Mouse (Mus musculus) limb, embryonic 14.5 days (tissue): ENCODE results near the gene 2200002J24Rik. TPM values are rescaled to one million over a fixed set of nuclear protein-coding genes. Genes with fewer than 3 reads are reported as not detected.

Source experiments
- ATAC-seq: fragments of 200-750 bp; cut with Nextera tagmentation; 2 replicates; pipeline ENCODE4 v1.8.0; 2017; ENCODE audit warnings: low read depth, moderate number of reproducible peaks, moderate TSS enrichment; ENCODE audit not compliant: low FRiP score
- DNase-seq: peaks from one replicate; pipeline ENCODE4 v3.0.0-alpha.2; 2015; ENCODE audit warnings: low spot score
- H3K27ac ChIP-seq: fragments of 300-500 bp; sonication (generic); replicated peaks from 2 replicates; pipeline ENCODE4 v1.5.1; 2014; ENCODE audit warnings: low read depth, mild to moderate bottlenecking, low read length, moderate library complexity, mixed read lengths
- H3K27me3 ChIP-seq: fragments of 300-500 bp; sonication (generic); 2 replicates; pipeline ENCODE4 v1.6.1; 2014; ENCODE audit warnings: low read length, mixed read lengths; ENCODE audit not compliant: control insufficient read depth, insufficient read depth
- H3K36me3 ChIP-seq: fragments of 300-500 bp; sonication (generic); 2 replicates; pipeline ENCODE4 v1.6.1; 2014; ENCODE audit warnings: mild to moderate bottlenecking, low read length, moderate library complexity, mixed read lengths; ENCODE audit not compliant: control insufficient read depth, insufficient read depth
- H3K4me1 ChIP-seq: fragments of 300-500 bp; sonication (generic); 2 replicates; pipeline ENCODE4 v1.6.1; 2014; ENCODE audit warnings: antibody characterized with exemption, low read length, mixed read lengths; ENCODE audit not compliant: control insufficient read depth, insufficient read depth
- H3K4me2 ChIP-seq: fragments of 300-500 bp; sonication (generic); replicated peaks from 2 replicates; pipeline ENCODE4 v1.6.1; 2014; ENCODE audit warnings: low read depth, mild to moderate bottlenecking, low read length, moderate library complexity; ENCODE audit not compliant: severe bottlenecking
- H3K4me3 ChIP-seq: fragments of 300-500 bp; sonication (generic); replicated peaks from 2 replicates; pipeline ENCODE4 v1.5.1; 2014; ENCODE audit warnings: low read length
- H3K9ac ChIP-seq: fragments of 300-500 bp; sonication (generic); 2 replicates; pipeline ENCODE4 v1.6.1; 2014; ENCODE audit warnings: mild to moderate bottlenecking, low read depth, low read length, moderate library complexity; ENCODE audit not compliant: severe bottlenecking
- H3K9me3 ChIP-seq: fragments of 300-500 bp; sonication (generic); 2 replicates; pipeline ENCODE4 v1.6.1; 2016; ENCODE audit warnings: low read length; ENCODE audit not compliant: control insufficient read depth
- POLR2A ChIP-seq: fragments of 200-500 bp; IDR thresholded peaks from 2 replicates; pipeline ENCODE4 v1.8.0; 2012; ENCODE audit warnings: inconsistent platforms, mild to moderate bottlenecking, moderate library complexity, borderline replicate concordance; ENCODE audit not compliant: insufficient read depth, insufficient read length; ENCODE audit errors: extremely low read depth
- WGBS: fragments of 180-500 bp; shearing (Covaris S2); extraction: QIAGEN DNeasy Blood & Tissue Kit; methylation state at CpG from one replicate; pipeline ENCODE4 v1.1.7; 2014; 5-methylcytosine and 5-hydroxymethylcytosine counted together
- polyA plus RNA-seq, 2 experiments: library from polyadenylated mRNA; depleted of rRNA in 1 of 2; stranded (reverse) in 1 of 2; unstranded in 1 of 2; fragments of >200 nt; fragmentation: Nextera tagmentation in 1 of 2; extraction: Ambion mirVana in 1 of 2; gene quantifications; 2 replicates each; pipeline versions ENCODE4 v1.2.1 to v1.2.3; 2012 to 2014

The 2200002J24Rik gene
- polyA plus RNA-seq (2012; rRNA removed), result 0.44 TPM in 1 of 2 replicates, not detected in the other
- polyA plus RNA-seq (2014; fragmentation: Nextera tagmentation; extraction: Ambion mirVana), result 0.51 TPM in 1 of 2 replicates, not detected in the other

DNA sequence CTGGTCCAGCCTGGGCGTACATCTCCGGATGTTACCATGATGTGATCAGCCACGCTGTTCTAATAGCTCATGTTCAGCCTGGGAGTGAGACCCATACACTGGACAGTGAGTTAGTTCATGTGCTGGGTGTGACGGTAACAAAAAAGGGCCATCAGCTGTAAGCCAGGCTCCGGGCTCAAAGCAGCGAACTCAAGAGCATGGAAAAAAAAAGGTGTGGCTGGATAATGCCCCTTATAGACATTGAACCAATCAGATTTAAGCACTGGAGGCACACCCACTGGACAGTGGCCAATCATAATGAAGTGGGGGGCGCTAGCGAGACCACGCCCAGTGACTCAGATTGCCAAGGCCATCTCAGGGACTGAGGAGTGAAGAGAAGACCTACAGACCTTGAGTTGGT, at the start of gene 2200002J24Rik:
2200002J24Rik (plus strand) TSS at position 338 of the 400 bp plus-strand sequence.
- no peak within 1 kb of the TSS for H3K4me2 ChIP-seq
- no peaks in the 10 kb centered on the region for H3K36me3 ChIP-seq
- no peaks in the 10 kb centered on the region for H3K27me3 ChIP-seq
- H3K9me3 ChIP-seq, result no peaks in the 10 kb centered on the region
- no peak within 1 kb of the TSS for H3K4me3 ChIP-seq
- no peaks in the 10 kb centered on the region for H3K4me1 ChIP-seq
- no peak for ATAC-seq
- WGBS, result 31% methylated on average over 9 of the region's 9 CpGs
- no peak within 1 kb of the TSS for H3K27ac ChIP-seq
- no peak within 1 kb of the TSS for H3K9ac ChIP-seq
- no peak for TF ChIP-seq POLR2A
- no peak for DNase-seq

DNA sequence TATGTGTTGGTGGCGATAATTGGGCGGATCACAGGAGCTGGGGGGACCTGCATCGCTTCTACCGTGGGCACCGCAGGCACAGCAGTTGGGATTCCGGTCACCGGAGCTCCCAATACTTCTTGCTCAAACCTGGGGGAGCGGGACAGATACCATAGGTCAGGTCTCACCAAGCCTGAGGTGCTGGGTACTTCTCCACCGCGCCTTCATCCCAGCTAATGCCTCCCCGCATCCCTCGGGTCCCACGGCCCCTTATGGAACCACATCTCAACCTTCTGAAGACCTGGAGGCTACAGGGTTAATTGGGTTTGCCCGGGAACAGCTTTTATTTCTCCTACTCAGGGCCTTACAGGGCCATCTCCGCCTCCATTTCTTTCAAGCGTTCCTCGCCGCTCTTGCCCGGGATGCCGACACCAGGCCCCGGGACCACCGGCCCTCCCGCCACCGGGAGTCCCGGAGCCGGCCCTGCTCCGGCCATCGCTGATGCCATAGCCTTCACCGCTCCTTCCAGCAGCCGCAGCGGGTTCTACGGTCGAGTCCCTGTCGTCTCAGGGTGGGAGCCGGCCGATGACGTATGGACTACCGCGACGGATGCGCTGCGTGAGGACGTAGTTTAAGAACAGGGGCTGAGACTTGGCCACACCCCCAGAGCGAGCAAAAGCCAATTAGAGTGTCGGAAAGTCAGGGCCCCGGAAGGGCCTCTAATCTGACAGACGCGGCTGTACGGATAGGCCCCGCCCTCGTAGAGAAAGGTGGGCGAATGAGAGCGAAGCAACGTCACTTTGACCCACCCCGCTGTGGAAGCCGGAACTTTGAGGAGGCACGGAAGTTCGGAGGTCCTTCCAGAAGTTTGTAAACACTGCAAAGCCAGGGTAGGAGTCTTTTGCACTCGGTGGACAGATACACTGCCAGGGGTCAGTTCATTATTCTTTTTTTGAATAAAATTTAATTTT, 48.9 kb upstream of the 2200002J24Rik start, which contains the start of gene Rbm42:
Rbm42 (minus strand) TSS at position 727 of the 950 bp plus-strand sequence.
- peak within 1 kb of the TSS; percentile 15; the same call in 1 of the 2 replicates for H3K27ac ChIP-seq
- H3K36me3 ChIP-seq, result peaks cover 45% of the 10 kb centered on the region
- 2% methylated on average over 59 of the region's 59 CpGs for WGBS
- TF ChIP-seq POLR2A, result peak; percentile 51; the same call in 1 of the 2 replicates
- peak within 1 kb of the TSS; percentile 88 for H3K4me3 ChIP-seq
- peaks cover 8% of the 10 kb centered on the region; the same call in 1 of the 2 replicates for H3K4me1 ChIP-seq
- peak; percentile 99 for ATAC-seq
- peak within 1 kb of the TSS; percentile 92 for H3K4me2 ChIP-seq
- DNase-seq, result peak; percentile 99
- no peaks in the 10 kb centered on the region for H3K9me3 ChIP-seq
- no peaks in the 10 kb centered on the region for H3K27me3 ChIP-seq
- H3K9ac ChIP-seq, result peak within 1 kb of the TSS; percentile 91

DNA sequence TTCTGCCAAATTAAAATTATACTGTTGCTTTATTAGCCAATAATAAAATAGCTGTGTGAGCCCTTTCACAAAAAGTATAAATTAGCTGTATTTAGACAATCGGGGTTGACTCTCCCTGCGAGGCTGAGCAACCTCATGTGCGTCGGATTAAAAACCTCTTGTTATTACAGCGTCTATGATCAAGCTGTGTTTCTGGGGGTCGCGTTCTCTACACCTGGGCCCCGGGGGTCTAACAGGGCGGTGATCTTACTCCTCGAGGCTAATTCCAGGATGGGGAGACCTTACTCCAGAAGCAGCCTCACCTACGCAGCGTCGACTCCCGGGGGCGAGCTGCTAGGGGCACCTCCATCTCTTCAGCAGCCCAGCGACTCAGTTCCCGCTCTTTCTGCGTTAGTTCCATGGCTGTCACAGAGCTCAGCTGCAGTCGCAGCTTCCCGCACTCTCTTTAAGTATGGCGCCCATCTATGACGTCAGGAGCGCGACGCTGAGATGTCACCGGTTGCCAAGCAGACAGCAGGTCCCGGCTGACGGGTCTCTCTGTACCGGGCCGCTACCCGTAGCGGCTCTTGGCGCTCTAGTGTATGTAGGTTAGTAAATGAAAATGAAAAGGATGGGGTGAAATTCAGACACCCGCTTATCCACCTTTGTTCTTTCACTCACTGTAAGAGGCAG, 34.1 kb upstream of the 2200002J24Rik start, which contains the start of gene Haus5:
Haus5 (minus strand) TSS at position 466 of the 672 bp plus-strand sequence.
- no peaks in the 10 kb centered on the region for H3K27me3 ChIP-seq
- peak; percentile 97 for ATAC-seq

DNA sequence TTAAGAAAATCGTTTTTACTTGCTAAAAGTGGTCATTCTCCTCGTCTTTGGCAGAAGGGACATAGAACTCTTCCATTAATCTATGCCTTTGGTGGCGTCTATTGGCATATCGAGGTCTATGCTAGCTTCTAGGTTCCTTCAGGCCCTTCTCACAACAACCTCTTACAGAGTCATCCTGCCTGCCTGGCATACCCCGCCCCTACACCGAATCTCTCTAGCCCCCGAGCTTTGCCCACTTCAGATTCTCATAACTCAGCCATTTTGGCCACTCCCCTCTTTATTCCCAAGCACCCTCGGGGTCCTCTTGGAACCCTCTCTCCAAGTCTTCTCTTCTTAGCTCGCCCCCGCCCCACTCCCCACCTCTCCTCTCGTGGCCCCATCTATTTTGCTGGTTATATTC, 33.4 kb upstream of the 2200002J24Rik start:
- no peaks in the 10 kb centered on the region for H3K9me3 ChIP-seq
- H3K36me3 ChIP-seq, result peaks cover 15% of the 10 kb centered on the region
- WGBS, result 5% methylated on average over 11 of the region's 11 CpGs
- no peak for TF ChIP-seq POLR2A
- DNase-seq (no peak), ATAC-seq (no peak)
- no peaks in the 10 kb centered on the region for H3K4me1 ChIP-seq
- peak overlapping the region; percentile 63 for H3K4me3 ChIP-seq
- H3K27me3 ChIP-seq, result no peaks in the 10 kb centered on the region
- H3K9ac ChIP-seq, result peak overlapping the region; percentile 67
- H3K4me2 ChIP-seq, result peak overlapping the region; percentile 89
- no peak overlapping the region; the same call in 1 of the 2 replicates for H3K27ac ChIP-seq

More for the DNA sequence above, 34.1 kb upstream of the 2200002J24Rik start, which contains the start of gene Haus5:
- Histone ChIP-seq H3K4me1 (no peaks in the 10 kb centered on the region), H3K4me2 (peak within 1 kb of the TSS; percentile 89), H3K9ac (peak within 1 kb of the TSS; percentile 67), H3K36me3 (peaks cover 16% of the 10 kb centered on the region), H3K9me3 (no peaks in the 10 kb centered on the region), H3K4me3 (peak within 1 kb of the TSS; percentile 63), H3K27ac (peak within 1 kb of the TSS; percentile 10; the same call in 1 of the 2 replicates)
- DNase-seq, result peak; percentile 88
- 1% methylated on average over 34 of the region's 34 CpGs for WGBS
- TF ChIP-seq POLR2A, result peak; percentile 34; the same call in 1 of the 2 replicates

DNA sequence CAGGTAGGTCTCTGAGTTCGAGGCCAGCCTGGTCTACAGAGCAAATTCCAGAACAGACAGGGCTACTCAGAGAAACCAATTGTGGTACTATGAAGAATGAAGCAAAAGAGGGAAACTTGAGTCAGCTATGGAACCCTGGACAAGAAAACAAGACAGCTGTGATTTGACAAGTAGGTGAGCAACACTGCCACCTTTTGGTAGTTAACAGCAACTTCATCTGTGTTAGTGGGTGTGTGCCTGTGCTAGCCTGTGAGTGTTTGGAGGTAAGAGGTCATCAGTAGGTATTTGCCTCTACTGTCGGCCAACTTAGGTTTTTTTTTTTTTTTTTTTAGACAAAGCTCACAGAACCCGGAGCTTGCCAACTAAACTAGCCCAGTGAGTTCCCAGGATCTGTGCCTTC, 29.5 kb upstream of the 2200002J24Rik start:
- Histone ChIP-seq H3K27me3 (no peaks in the 10 kb centered on the region), H3K4me2 (no peak overlapping the region), H3K9me3 (no peaks in the 10 kb centered on the region), H3K9ac (no peak overlapping the region), H3K36me3 (no peaks in the 10 kb centered on the region), H3K27ac (no peak overlapping the region), H3K4me1 (no peaks in the 10 kb centered on the region), H3K4me3 (no peak overlapping the region)
- TF ChIP-seq POLR2A, result no peak
- DNase-seq (no peak), ATAC-seq (no peak)
- WGBS, result 46% methylated on average over 3 of the region's 3 CpGs
